In genomic region chr11:65806909-65807504, GRCm38 (mm10) we compare ENCODE assay signal across 8 mouse cellular contexts. TPM values are rescaled to one million over a fixed set of nuclear protein-coding genes. Genes with fewer than 3 reads are reported as not detected.
DNase-seq lines count a peak whose midpoint lies in the region; ATAC-seq and TF ChIP-seq lines count a peak whose summit lies in the region.

Gene Zkscan6 (plus strand): TSS chr11:65807175.

- under 1% methylated on average over 57 of the region's 58 CpGs for WGBS in forebrain, embryonic 11.5 days
- WGBS in heart, postnatal 0 days = under 1% methylated on average over 57 of the region's 58 CpGs
- under 1% methylated on average over 58 of the region's 58 CpGs for WGBS in liver, embryonic 16.5 days (ENCODE audit: insufficient replicate concordance)
- WGBS in neural tube, embryonic 13.5 days = under 1% methylated on average over 57 of the region's 58 CpGs

- no peaks in the 10 kb centered on the region for H3K36me3 ChIP-seq in forebrain, embryonic 11.5 days (ENCODE audit: control insufficient read depth, insufficient read depth, low read length)
- H3K36me3 ChIP-seq in heart, postnatal 0 days (replicated peaks; ENCODE audit: control insufficient read depth, insufficient read depth, low read length) = no peaks in the 10 kb centered on the region
- no peaks in the 10 kb centered on the region for H3K36me3 ChIP-seq in liver, embryonic 16.5 days (ENCODE audit: control insufficient read depth, insufficient read depth)
- H3K36me3 ChIP-seq in neural tube, embryonic 13.5 days = no peaks in the 10 kb centered on the region
- no peaks in the 10 kb centered on the region for H3K36me3 ChIP-seq in testis, adult 2 months (ENCODE audit: control insufficient read depth, insufficient read depth, low read length)

- peaks cover 3% of the 10 kb centered on the region; the same call in 1 of the 2 replicates for H3K4me1 ChIP-seq in forebrain, embryonic 11.5 days (replicated peaks; ENCODE audit: control insufficient read depth, insufficient read depth, low read length)
- peaks cover 14% of the 10 kb centered on the region for H3K4me1 ChIP-seq in heart, postnatal 0 days (ENCODE audit: control insufficient read depth, insufficient read depth)
- peaks cover 11% of the 10 kb centered on the region for H3K4me1 ChIP-seq in liver, embryonic 16.5 days (ENCODE audit: control insufficient read depth, low read depth, low read length)
- H3K4me1 ChIP-seq in neural tube, embryonic 13.5 days (replicated peaks) = peaks cover 35% of the 10 kb centered on the region
- no peaks in the 10 kb centered on the region for H3K4me1 ChIP-seq in testis, adult 2 months (ENCODE audit: control insufficient read depth, insufficient read depth, low read length)

- TF ChIP-seq EP300 in heart, postnatal 0 days (IDR thresholded peaks at IDR 0.05; ENCODE audit: low read depth) = no peak

- peak within 1 kb of the TSS; percentile 75 for H3K4me3 ChIP-seq in forebrain, embryonic 11.5 days (ENCODE audit: low read depth, low read length)
- H3K4me3 ChIP-seq in heart, postnatal 0 days (ENCODE audit: low read depth, low read length) = peak within 1 kb of the TSS; percentile 75
- H3K4me3 ChIP-seq in liver, embryonic 16.5 days (ENCODE audit: low read depth, low read length) = peak within 1 kb of the TSS; percentile 89
- peak within 1 kb of the TSS; percentile 85 for H3K4me3 ChIP-seq in neural tube, embryonic 13.5 days
- peak within 1 kb of the TSS; percentile 94 for H3K4me3 ChIP-seq in testis, adult 2 months (ENCODE audit: control insufficient read depth, low read depth, low read length)

- H3K9ac ChIP-seq in forebrain, embryonic 11.5 days (ENCODE audit: low read length) = peak within 1 kb of the TSS; percentile 75
- peak within 1 kb of the TSS; percentile 79 for H3K9ac ChIP-seq in heart, postnatal 0 days (replicated peaks; ENCODE audit: low read depth, low read length)
- H3K9ac ChIP-seq in liver, embryonic 16.5 days (ENCODE audit: low read depth, low read length) = peak within 1 kb of the TSS; percentile 83
- H3K9ac ChIP-seq in neural tube, embryonic 13.5 days = peak within 1 kb of the TSS; percentile 84

- peak; percentile 75 for TF ChIP-seq POLR2A in testis, adult 2 months (IDR thresholded peaks at IDR 0.05; ENCODE audit: control insufficient read depth, low read depth, low read length)

- DNase-seq in CD8-positive naive resting alpha-beta T cell, adult 2 months (ENCODE audit: low read depth in 2 of 2, low spot score in 2 of 2) = peak; percentile 59 to 73
- peak; percentile 88 for DNase-seq in c-Kit-positive CD71-negative TER-119-negative erythroid progenitor cells, embryonic 14.5 days (ENCODE audit: low read depth)
- peak; percentile 97 for DNase-seq in forebrain, embryonic 11.5 days (ENCODE audit: low spot score)
- peak; percentile 87 for DNase-seq in heart, postnatal 0 days (ENCODE audit: low spot score)
- peak; percentile 89 to 94 for DNase-seq in kidney, postnatal 4 days

- peak within 1 kb of the TSS; percentile 66; the same call in 1 of the 2 replicates for H3K27ac ChIP-seq in forebrain, embryonic 11.5 days (ENCODE audit: low read depth, low read length)
- peak within 1 kb of the TSS; percentile 95 for H3K27ac ChIP-seq in heart, postnatal 0 days (ENCODE audit: low read depth)
- peak within 1 kb of the TSS; percentile 97 for H3K27ac ChIP-seq in liver, embryonic 16.5 days (ENCODE audit: low read length)
- H3K27ac ChIP-seq in neural tube, embryonic 13.5 days (replicated peaks) = peak within 1 kb of the TSS; percentile 84
- H3K27ac ChIP-seq in testis, adult 2 months (ENCODE audit: control insufficient read depth, insufficient read depth, low read depth, low read length) = peak within 1 kb of the TSS; percentile 91

- H3K27me3 ChIP-seq in forebrain, embryonic 11.5 days (ENCODE audit: control insufficient read depth, insufficient read depth, low read length) = no peaks in the 10 kb centered on the region
- no peaks in the 10 kb centered on the region for H3K27me3 ChIP-seq in heart, postnatal 0 days (ENCODE audit: control insufficient read depth, insufficient read depth, low read length)
- H3K27me3 ChIP-seq in liver, embryonic 16.5 days (ENCODE audit: control insufficient read depth, insufficient read depth, low read depth, low read length) = no peaks in the 10 kb centered on the region
- no peaks in the 10 kb centered on the region for H3K27me3 ChIP-seq in neural tube, embryonic 13.5 days
- H3K27me3 ChIP-seq in testis, adult 2 months (ENCODE audit: control insufficient read depth, insufficient read depth, low read length) = no peaks in the 10 kb centered on the region

- no peak for TF ChIP-seq CTCF in heart, postnatal 0 days (IDR thresholded peaks at IDR 0.05; ENCODE audit: low read depth)
- no peak for TF ChIP-seq CTCF in testis, adult 2 months (IDR thresholded peaks at IDR 0.05; ENCODE audit: control insufficient read depth, insufficient read depth, insufficient replicate concordance, low read depth, low read length)

- H3K9me3 ChIP-seq in forebrain, embryonic 11.5 days (ENCODE audit: control insufficient read depth, low read length) = no peaks in the 10 kb centered on the region
- H3K9me3 ChIP-seq in heart, postnatal 0 days (replicated peaks; ENCODE audit: control insufficient read depth, low read length) = no peaks in the 10 kb centered on the region
- H3K9me3 ChIP-seq in liver, embryonic 16.5 days (replicated peaks; ENCODE audit: control insufficient read depth, low read length) = no peaks in the 10 kb centered on the region
- no peaks in the 10 kb centered on the region for H3K9me3 ChIP-seq in neural tube, embryonic 13.5 days

- peak; percentile 98 for ATAC-seq in forebrain, embryonic 11.5 days (replicated peaks; ENCODE audit: low FRiP score)
- ATAC-seq in heart, postnatal 0 days (ENCODE audit: insufficient read depth, low read depth) = peak; percentile 99
- peak; percentile 98 for ATAC-seq in liver, embryonic 16.5 days (ENCODE audit: low read depth)
- ATAC-seq in neural tube, embryonic 13.5 days (ENCODE audit: low read depth) = peak; percentile 98

- H3K4me2 ChIP-seq in forebrain, embryonic 11.5 days (ENCODE audit: low read depth, low read length, severe bottlenecking) = peak within 1 kb of the TSS; percentile 95
- H3K4me2 ChIP-seq in heart, postnatal 0 days (ENCODE audit: low read depth, low read length) = peak within 1 kb of the TSS; percentile 93
- peak within 1 kb of the TSS; percentile 94 for H3K4me2 ChIP-seq in liver, embryonic 16.5 days (ENCODE audit: low read depth, low read length)
- peak within 1 kb of the TSS; percentile 81 for H3K4me2 ChIP-seq in neural tube, embryonic 13.5 days

RNA-seq across cellular contexts. Expression of gene Zkscan6, which starts in this region (rescaled TPM):
- polyA plus RNA-seq in forebrain, embryonic 11.5 days (2014; fragmentation: Nextera tagmentation; extraction: Ambion mirVana) = 13.3 and 15.0 TPM in 2 replicates
- total RNA-seq in heart, postnatal 0 days (2014; rRNA removed; ENCODE audit: low replicate concordance) = 9.1 and 14.3 TPM in 2 replicates
- 7.3 and 8.3 TPM in 2 replicates for polyA plus RNA-seq in heart, postnatal 0 days (2015; fragmentation: Nextera tagmentation; extraction: Ambion mirVana)
- polyA plus RNA-seq in liver, embryonic 16.5 days (2015; fragmentation: Nextera tagmentation; extraction: Ambion mirVana) = 5.2 and 5.7 TPM in 2 replicates
- 19.6 and 20.3 TPM in 2 replicates for polyA plus RNA-seq in neural tube, embryonic 13.5 days (2015; fragmentation: Nextera tagmentation; extraction: Ambion mirVana)
- 10.3 and 10.6 TPM in 2 replicates for polyA plus RNA-seq in testis, adult 2 months (2012; rRNA removed)

Comparison
In these comparisons a context has a peak if more than half of its experiments do, and no peak if none do; other contexts are left out.
1. Peak in every context shown above with its lines: DNase-seq, ATAC-seq, H3K4me3 ChIP-seq and H3K27ac ChIP-seq.